Mouse (Mus musculus): ENCODE data around the gene Ftsj3.

DNA sequence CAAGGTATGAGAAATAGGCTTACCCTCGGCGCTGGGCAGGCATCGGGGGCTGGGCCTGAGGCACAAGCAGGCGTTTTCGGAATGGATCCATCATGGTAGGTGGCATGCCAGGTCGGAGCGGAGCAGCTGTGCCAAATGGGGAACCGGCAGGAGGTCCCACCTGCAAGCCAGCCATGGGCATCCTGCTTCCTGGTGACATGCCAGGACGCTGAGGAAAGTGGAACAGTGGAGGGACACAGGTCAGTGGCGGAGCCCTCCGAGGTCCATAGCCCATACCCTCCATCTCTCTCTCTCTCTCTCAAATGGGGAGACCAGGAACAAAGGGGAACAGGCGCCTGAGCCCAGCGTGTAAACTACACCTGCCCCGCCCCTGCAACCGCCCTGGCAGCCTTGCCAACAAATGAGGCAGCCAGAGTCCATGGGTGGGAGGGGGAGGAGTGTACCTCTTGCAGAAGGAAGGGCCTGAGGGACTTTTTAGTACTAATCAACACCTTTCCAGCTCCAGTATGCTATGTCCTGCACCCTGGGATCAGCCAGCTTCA is 11.5 kb upstream of the Ftsj3 start:
- TF ChIP-seq CTCF (IDR thresholded peaks at IDR 0.05; ENCODE audit: low read depth) (no peak), EP300 (IDR thresholded peaks at IDR 0.05; ENCODE audit: low read depth) (no peak)

Measured in heart, postnatal 0 days (tissue).